Mouse (Mus musculus): ENCODE data around the gene Lrg1. TPM values are rescaled to one million over a fixed set of nuclear protein-coding genes. Genes with fewer than 3 reads are reported as not detected.
A peak's percentile ranks its signal among the peaks of the same experiment; 100 is the strongest.

The Lrg1 gene
- polyA plus RNA-seq (2012; rRNA removed) = 2.6 and 3.1 TPM in 2 replicates

GRCm38 (mm10) chr17:56121826-56122225 lies at the start of gene Lrg1:
Gene Lrg1, minus strand, starts transcription at chr17:56122001.
- Histone ChIP-seq H3K4me3 (ENCODE audit: insufficient read depth, low read length) (0 out of 2 replicates have a peak within 1 kb of the TSS, but pooled peaks have one; percentile 8), H3K4me1 (ENCODE audit: control insufficient read depth, insufficient read depth, low read length) (no peaks in the 10 kb centered on the region), H3K27ac (ENCODE audit: insufficient read depth, low read length) (no peak within 1 kb of the TSS)
- no peak for TF ChIP-seq CTCF (IDR thresholded peaks at IDR 0.05; ENCODE audit: extremely low read depth, insufficient read depth, low read length)
- no peak for TF ChIP-seq POLR2A (IDR thresholded peaks at IDR 0.05; ENCODE audit: extremely low read depth, insufficient read depth, low read length)

GRCm38 (mm10) chr17:56171456-56171855 lies 49.7 kb upstream of the Lrg1 start:
- H3K27ac ChIP-seq (ENCODE audit: insufficient read depth, low read length) = no peak overlapping the region
- TF ChIP-seq POLR2A (IDR thresholded peaks at IDR 0.05; ENCODE audit: extremely low read depth, insufficient read depth, low read length) (no peak), CTCF (IDR thresholded peaks at IDR 0.05; ENCODE audit: extremely low read depth, insufficient read depth, low read length) (no peak)
- no peak overlapping the region for H3K4me3 ChIP-seq (ENCODE audit: insufficient read depth, low read length)
- no peaks in the 10 kb centered on the region for H3K4me1 ChIP-seq (ENCODE audit: control insufficient read depth, insufficient read depth, low read length)

- Histone ChIP-seq H3K4me1 (ENCODE audit: control insufficient read depth, insufficient read depth, low read length) (no peaks in the 10 kb centered on the region), H3K27ac (ENCODE audit: insufficient read depth, low read length) (no peak overlapping the region), H3K4me3 (ENCODE audit: insufficient read depth, low read length) (no peak overlapping the region)
- no peak for TF ChIP-seq CTCF (IDR thresholded peaks at IDR 0.05; ENCODE audit: extremely low read depth, insufficient read depth, low read length)
- TF ChIP-seq POLR2A (IDR thresholded peaks at IDR 0.05; ENCODE audit: extremely low read depth, insufficient read depth, low read length) = no peak
Measured at GRCm38 (mm10) chr17:56170636-56171035, 48.8 kb upstream of the Lrg1 start.

GRCm38 (mm10) chr17:56169830-56170229 lies 48.0 kb upstream of the Lrg1 start:
- no peak overlapping the region for H3K4me3 ChIP-seq (ENCODE audit: insufficient read depth, low read length)
- H3K27ac ChIP-seq (ENCODE audit: insufficient read depth, low read length) = no peak overlapping the region
- no peak for TF ChIP-seq POLR2A (IDR thresholded peaks at IDR 0.05; ENCODE audit: extremely low read depth, insufficient read depth, low read length)
- TF ChIP-seq CTCF (IDR thresholded peaks at IDR 0.05; ENCODE audit: extremely low read depth, insufficient read depth, low read length) = no peak
- no peaks in the 10 kb centered on the region for H3K4me1 ChIP-seq (ENCODE audit: control insufficient read depth, insufficient read depth, low read length)

- TF ChIP-seq POLR2A (IDR thresholded peaks at IDR 0.05; ENCODE audit: extremely low read depth, insufficient read depth, low read length) = no peak
- no peak for TF ChIP-seq CTCF (IDR thresholded peaks at IDR 0.05; ENCODE audit: extremely low read depth, insufficient read depth, low read length)
- Histone ChIP-seq H3K4me1 (ENCODE audit: control insufficient read depth, insufficient read depth, low read length) (peaks cover 1% of the 10 kb centered on the region; the same call in 1 of the 2 replicates), H3K4me3 (ENCODE audit: insufficient read depth, low read length) (no peak overlapping the region), H3K27ac (ENCODE audit: insufficient read depth, low read length) (no peak overlapping the region)
Measured at GRCm38 (mm10) chr17:56165671-56166070, 43.9 kb upstream of the Lrg1 start.

- Histone ChIP-seq H3K4me3 (ENCODE audit: insufficient read depth, low read length) (no peak overlapping the region), H3K4me1 (ENCODE audit: control insufficient read depth, insufficient read depth, low read length) (peaks cover 1% of the 10 kb centered on the region; the same call in 1 of the 2 replicates), H3K27ac (ENCODE audit: insufficient read depth, low read length) (no peak overlapping the region)
- TF ChIP-seq POLR2A (IDR thresholded peaks at IDR 0.05; ENCODE audit: extremely low read depth, insufficient read depth, low read length) = no peak
- TF ChIP-seq CTCF (IDR thresholded peaks at IDR 0.05; ENCODE audit: extremely low read depth, insufficient read depth, low read length) = no peak
Measured at GRCm38 (mm10) chr17:56164510-56164909, 42.7 kb upstream of the Lrg1 start.

- no peak overlapping the region for H3K4me3 ChIP-seq (ENCODE audit: insufficient read depth, low read length)
- TF ChIP-seq CTCF (IDR thresholded peaks at IDR 0.05; ENCODE audit: extremely low read depth, insufficient read depth, low read length) (no peak), POLR2A (IDR thresholded peaks at IDR 0.05; ENCODE audit: extremely low read depth, insufficient read depth, low read length) (no peak)
- H3K27ac ChIP-seq (ENCODE audit: insufficient read depth, low read length) = no peak overlapping the region
- H3K4me1 ChIP-seq (ENCODE audit: control insufficient read depth, insufficient read depth, low read length) = peaks cover 1% of the 10 kb centered on the region; the same call in 1 of the 2 replicates
Measured at GRCm38 (mm10) chr17:56163523-56164102, 41.8 kb upstream of the Lrg1 start.

GRCm38 (mm10) chr17:56162231-56162774 lies 40.5 kb upstream of the Lrg1 start, which contains the start of gene Tnfaip8l1:
Gene Tnfaip8l1, plus strand, starts transcription at chr17:56162477.
- no peak within 1 kb of the TSS for H3K27ac ChIP-seq (ENCODE audit: insufficient read depth, low read length)
- peak within 1 kb of the TSS; percentile 49 for H3K4me3 ChIP-seq (ENCODE audit: insufficient read depth, low read length)
- TF ChIP-seq POLR2A (IDR thresholded peaks at IDR 0.05; ENCODE audit: extremely low read depth, insufficient read depth, low read length) (no peak; the same call in 1 of the 2 replicates), CTCF (IDR thresholded peaks at IDR 0.05; ENCODE audit: extremely low read depth, insufficient read depth, low read length) (no peak)
- H3K4me1 ChIP-seq (ENCODE audit: control insufficient read depth, insufficient read depth, low read length) = peaks cover 1% of the 10 kb centered on the region; the same call in 1 of the 2 replicates

- peak; percentile 79 for TF ChIP-seq CTCF (IDR thresholded peaks at IDR 0.05; ENCODE audit: extremely low read depth, insufficient read depth, low read length)
- no peak for TF ChIP-seq POLR2A (IDR thresholded peaks at IDR 0.05; ENCODE audit: extremely low read depth, insufficient read depth, low read length)
- no peak overlapping the region for H3K4me3 ChIP-seq (ENCODE audit: insufficient read depth, low read length)
- H3K4me1 ChIP-seq (ENCODE audit: control insufficient read depth, insufficient read depth, low read length) = peaks cover 1% of the 10 kb centered on the region; the same call in 1 of the 2 replicates
- no peak overlapping the region for H3K27ac ChIP-seq (ENCODE audit: insufficient read depth, low read length)
Measured at GRCm38 (mm10) chr17:56159729-56160128, 37.9 kb upstream of the Lrg1 start.

- H3K4me3 ChIP-seq (ENCODE audit: insufficient read depth, low read length) = no peak overlapping the region
- H3K27ac ChIP-seq (ENCODE audit: insufficient read depth, low read length) = no peak overlapping the region
- 0 out of 2 replicates have a peak, but pooled peaks cover 2% of the 10 kb centered on the region for H3K4me1 ChIP-seq (ENCODE audit: control insufficient read depth, insufficient read depth, low read length)
- no peak for TF ChIP-seq CTCF (IDR thresholded peaks at IDR 0.05; ENCODE audit: extremely low read depth, insufficient read depth, low read length)
- TF ChIP-seq POLR2A (IDR thresholded peaks at IDR 0.05; ENCODE audit: extremely low read depth, insufficient read depth, low read length) = no peak
Measured at GRCm38 (mm10) chr17:56153643-56154042, 31.8 kb upstream of the Lrg1 start.
